Mouse (Mus musculus) limb, embryonic 11.5 days (tissue): ENCODE data around the gene Fam81b. TPM values are rescaled to one million over a fixed set of nuclear protein-coding genes. Genes with fewer than 3 reads are reported as not detected.

Experiments used
- ATAC-seq: fragments of 200-750 bp; cut with Nextera tagmentation; 2 replicates; pipeline ENCODE4 v1.8.0; 2017; ENCODE audit warnings: low read depth; ENCODE audit not compliant: insufficient number of reproducible peaks, low FRiP score, low TSS enrichment
- DNase-seq: peaks from one replicate; pipeline ENCODE4 v3.0.0-alpha.2; 2015; ENCODE audit warnings: low spot score
- H3K27ac ChIP-seq: fragments of 300-500 bp; sonication (generic); replicated peaks from 2 replicates; pipeline ENCODE4 v1.5.1; 2014; ENCODE audit warnings: low read depth, mild to moderate bottlenecking, low read length
- H3K27me3 ChIP-seq: fragments of 300-500 bp; sonication (generic); 2 replicates; pipeline ENCODE4 v1.6.1; 2014; ENCODE audit warnings: mild to moderate bottlenecking, low read length, mixed read lengths; ENCODE audit not compliant: control insufficient read depth, insufficient read depth
- H3K36me3 ChIP-seq: fragments of 300-500 bp; sonication (generic); 2 replicates; pipeline ENCODE4 v1.6.1; 2014; ENCODE audit warnings: mild to moderate bottlenecking, low read length, moderate library complexity, mixed read lengths; ENCODE audit not compliant: control insufficient read depth, insufficient read depth
- H3K4me1 ChIP-seq: fragments of 300-500 bp; sonication (generic); 2 replicates; pipeline ENCODE4 v1.6.1; 2014; ENCODE audit warnings: low read length, mixed read lengths; ENCODE audit not compliant: control insufficient read depth, insufficient read depth
- H3K4me2 ChIP-seq: fragments of 300-500 bp; sonication (generic); 2 replicates; pipeline ENCODE4 v1.6.1; 2014; ENCODE audit warnings: low read depth, mild to moderate bottlenecking, moderate library complexity; ENCODE audit not compliant: severe bottlenecking
- H3K4me3 ChIP-seq: fragments of 300-500 bp; sonication (generic); 2 replicates; pipeline ENCODE4 v1.5.1; 2014; ENCODE audit warnings: low read depth, low read length
- H3K9ac ChIP-seq: fragments of 300-500 bp; sonication (generic); 2 replicates; pipeline ENCODE4 v1.6.1; 2014; ENCODE audit warnings: mild to moderate bottlenecking, low read length
- H3K9me3 ChIP-seq: fragments of 300-500 bp; sonication (generic); 2 replicates; pipeline ENCODE4 v1.6.1; 2016; ENCODE audit warnings: low read length; ENCODE audit not compliant: control insufficient read depth
- WGBS: fragments of 180-500 bp; shearing (Covaris S2); extraction: QIAGEN DNeasy Blood & Tissue Kit; methylation state at CpG from one replicate; pipeline ENCODE4 v1.1.7; 2014; 5-methylcytosine and 5-hydroxymethylcytosine counted together
- polyA plus RNA-seq: library from polyadenylated mRNA; unstranded; fragments of >200 nt; fragmentation: Nextera tagmentation; extraction: Ambion mirVana; gene quantifications from 2 replicates; pipeline ENCODE4 v1.2.1, GENCODE M21; 2014

The Fam81b gene
- polyA plus RNA-seq, 1 experiment from 2014 or later, result not detected

- no peaks in the 10 kb centered on the region for H3K27me3 ChIP-seq
- H3K36me3 ChIP-seq, result no peaks in the 10 kb centered on the region
- no peaks in the 10 kb centered on the region for H3K4me1 ChIP-seq
- no peak overlapping the region for H3K27ac ChIP-seq
- no peak overlapping the region for H3K4me2 ChIP-seq
- ATAC-seq (no peak), DNase-seq (no peak)
- no peaks in the 10 kb centered on the region for H3K9me3 ChIP-seq
- 86% methylated on average over 2 of the region's 2 CpGs for WGBS
- no peak overlapping the region for H3K4me3 ChIP-seq
- no peak overlapping the region for H3K9ac ChIP-seq
Measured at GRCm38 (mm10) chr13:76302056-76302455, 2.8 kb downstream of the Fam81b start.

DNA sequence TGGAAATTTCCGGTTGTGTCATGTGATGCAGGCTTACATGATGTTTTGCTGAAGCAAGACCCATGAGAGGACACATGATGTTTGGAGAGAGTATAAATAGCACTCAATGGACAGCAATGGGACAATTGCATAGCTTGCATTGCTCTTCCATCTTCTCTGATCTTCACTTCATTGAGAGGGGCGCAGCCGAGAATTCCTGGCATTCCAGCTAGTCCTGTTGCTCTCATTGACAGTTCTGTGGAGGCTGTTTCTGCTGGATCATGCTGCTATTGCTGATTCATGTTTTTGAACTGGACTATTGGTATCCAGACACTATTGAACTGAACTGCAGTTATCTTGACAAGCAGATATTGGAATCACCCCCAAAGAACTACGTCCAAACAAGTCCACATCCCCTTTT lies 12.8 kb downstream of the Fam81b start:
- H3K4me3 ChIP-seq, result no peak overlapping the region
- no peak for DNase-seq

DNA sequence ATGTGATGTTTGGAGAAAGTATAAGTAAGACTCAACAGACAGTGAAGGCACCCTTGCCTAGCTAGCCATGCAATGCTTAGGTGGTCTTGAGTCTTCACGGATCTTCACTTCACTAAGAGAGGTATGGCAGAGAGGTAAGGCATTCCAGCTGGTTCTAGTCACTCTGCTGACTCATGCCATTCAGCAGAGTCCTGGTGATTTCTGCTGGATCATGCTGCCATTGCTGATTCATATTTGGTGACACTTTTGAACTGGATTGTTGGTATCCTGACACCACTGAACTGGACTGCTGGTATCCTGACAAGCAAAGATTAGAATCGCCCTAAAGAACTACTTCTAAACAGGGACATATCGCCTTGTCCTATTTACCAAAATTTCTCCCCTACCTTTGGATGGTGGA lies 20.3 kb downstream of the Fam81b start:
- 92% methylated on average over 3 of the region's 3 CpGs for WGBS
- Histone ChIP-seq H3K27me3 (no peaks in the 10 kb centered on the region), H3K4me2 (no peak overlapping the region), H3K36me3 (no peaks in the 10 kb centered on the region), H3K27ac (no peak overlapping the region), H3K4me3 (no peak overlapping the region), H3K4me1 (no peaks in the 10 kb centered on the region), H3K9ac (no peak overlapping the region), H3K9me3 (no peaks in the 10 kb centered on the region)
- DNase-seq, result no peak
- no peak for ATAC-seq

More for the DNA sequence above, 12.8 kb downstream of the Fam81b start:
- no peaks in the 10 kb centered on the region for H3K4me1 ChIP-seq
- no peaks in the 10 kb centered on the region for H3K27me3 ChIP-seq
- no peak for ATAC-seq
- H3K4me2 ChIP-seq, result no peak overlapping the region
- WGBS, result 84% methylated on average over 4 of the region's 4 CpGs
- H3K36me3 ChIP-seq, result no peaks in the 10 kb centered on the region
- no peaks in the 10 kb centered on the region for H3K9me3 ChIP-seq
- no peak overlapping the region for H3K27ac ChIP-seq
- no peak overlapping the region for H3K9ac ChIP-seq

DNA sequence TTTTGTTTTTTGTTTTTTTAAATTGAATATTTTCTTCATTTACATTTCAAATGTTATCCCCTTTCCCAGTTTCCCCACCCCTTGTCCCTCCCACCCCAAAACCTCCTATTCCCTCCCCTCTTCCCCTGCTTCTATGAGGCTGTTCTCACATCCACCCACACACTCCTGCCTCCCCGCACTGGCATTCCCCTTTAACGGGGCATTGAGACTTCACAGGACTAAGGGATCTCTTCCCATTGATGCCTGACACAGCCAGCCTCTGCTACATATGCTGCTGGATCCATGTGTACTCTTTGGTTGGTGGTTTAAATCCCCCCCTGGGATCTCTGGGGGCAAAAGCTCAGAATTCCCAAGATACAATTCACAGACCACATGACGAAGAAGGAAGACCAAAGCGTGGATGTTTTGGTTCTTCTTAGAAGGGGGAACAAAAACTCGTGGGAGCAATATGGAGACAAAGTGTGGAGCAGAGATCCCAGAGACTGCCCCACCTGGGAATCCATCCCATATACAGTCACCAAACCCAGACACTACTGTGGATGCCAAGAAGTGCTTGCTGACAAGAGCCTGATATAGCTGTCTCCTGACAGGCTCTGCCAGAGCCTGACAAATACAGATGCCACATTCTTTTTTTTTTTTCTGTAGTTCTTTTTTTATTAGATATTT lies 40.4 kb downstream of the Fam81b start:
- Histone ChIP-seq H3K27ac (no peak overlapping the region), H3K9me3 (no peaks in the 10 kb centered on the region), H3K4me1 (no peaks in the 10 kb centered on the region), H3K27me3 (no peaks in the 10 kb centered on the region), H3K36me3 (no peaks in the 10 kb centered on the region), H3K4me3 (no peak overlapping the region), H3K9ac (no peak overlapping the region), H3K4me2 (no peak overlapping the region)
- ATAC-seq (no peak), DNase-seq (no peak)
- 73% methylated on average over 5 of the region's 5 CpGs for WGBS

DNA sequence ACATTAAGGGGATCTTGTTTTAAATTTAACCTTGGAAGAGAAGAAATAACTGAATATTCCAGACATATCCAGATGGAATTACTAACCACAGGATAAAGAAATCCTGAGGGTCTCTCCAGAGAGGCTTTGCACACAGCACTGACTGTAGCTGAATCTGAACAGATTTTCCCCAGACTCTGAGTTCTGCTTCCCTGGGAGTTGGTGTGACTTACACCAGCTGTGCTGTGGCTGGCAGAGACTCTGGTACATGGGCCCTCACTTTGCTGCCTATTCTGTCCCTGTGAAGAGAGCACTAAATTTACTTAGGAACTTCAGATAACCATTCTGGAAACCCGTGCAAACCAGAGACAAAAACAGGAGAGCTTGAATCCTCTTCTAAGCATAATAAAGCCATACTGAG lies 46.1 kb downstream of the Fam81b start:
- no peak for DNase-seq
- ATAC-seq, result no peak
- H3K27me3 ChIP-seq, result no peaks in the 10 kb centered on the region
- H3K4me3 ChIP-seq, result no peak overlapping the region
- no peaks in the 10 kb centered on the region for H3K36me3 ChIP-seq
- 76% methylated on average over 1 of the region's 1 CpGs for whole genome bisulfite sequencing
- H3K4me2 ChIP-seq, result no peak overlapping the region
- no peak overlapping the region for H3K9ac ChIP-seq
- no peak overlapping the region for H3K27ac ChIP-seq
- H3K9me3 ChIP-seq, result no peaks in the 10 kb centered on the region
- no peaks in the 10 kb centered on the region for H3K4me1 ChIP-seq

DNA sequence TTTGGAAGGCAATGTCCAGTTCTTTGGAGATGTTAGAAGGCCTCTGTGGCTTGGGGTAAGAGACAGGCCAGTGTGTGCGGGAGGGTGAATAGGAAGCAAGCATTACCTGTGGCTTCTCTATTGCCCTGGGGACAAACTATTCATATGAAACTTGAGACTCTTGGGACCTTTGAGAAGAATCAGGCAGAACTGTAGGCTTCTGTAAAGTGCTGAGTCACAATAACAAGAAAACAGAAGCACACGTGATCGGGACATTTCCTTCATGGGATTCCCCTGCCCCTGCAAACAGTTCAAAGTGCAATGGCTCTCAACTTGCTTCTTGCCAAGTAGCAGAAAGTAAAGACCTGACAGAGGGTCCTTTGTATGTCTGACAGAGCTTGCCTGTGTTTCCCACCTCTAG lies 48.5 kb downstream of the Fam81b start:
- no peak overlapping the region for H3K4me3 ChIP-seq
- H3K36me3 ChIP-seq, result no peaks in the 10 kb centered on the region
- no peak overlapping the region for H3K4me2 ChIP-seq
- no peaks in the 10 kb centered on the region for H3K9me3 ChIP-seq
- ATAC-seq (no peak), DNase-seq (no peak)
- no peak overlapping the region for H3K27ac ChIP-seq
- no peak overlapping the region for H3K9ac ChIP-seq
- 82% methylated on average over 3 of the region's 3 CpGs for WGBS
- no peaks in the 10 kb centered on the region for H3K4me1 ChIP-seq
- no peaks in the 10 kb centered on the region for H3K27me3 ChIP-seq

GRCm38 (mm10) chr13:76250092-76250491 lies 54.8 kb downstream of the Fam81b start:
- H3K4me3 ChIP-seq, result no peak overlapping the region
- H3K27me3 ChIP-seq, result no peaks in the 10 kb centered on the region
- DNase-seq (no peak), ATAC-seq (peak; percentile 45; the same call in 1 of the 2 replicates)
- H3K9ac ChIP-seq, result no peak overlapping the region
- no peak overlapping the region for H3K27ac ChIP-seq
- H3K36me3 ChIP-seq, result no peaks in the 10 kb centered on the region
- no peaks in the 10 kb centered on the region for H3K4me1 ChIP-seq
- no peaks in the 10 kb centered on the region for H3K9me3 ChIP-seq
- no peak overlapping the region for H3K4me2 ChIP-seq
- WGBS, result 66% methylated on average over 7 of the region's 7 CpGs

- H3K27ac ChIP-seq, result no peak overlapping the region
- no peaks in the 10 kb centered on the region for H3K36me3 ChIP-seq
- no peaks in the 10 kb centered on the region for H3K4me1 ChIP-seq
- ATAC-seq, result no peak
- H3K4me2 ChIP-seq, result no peak overlapping the region
- H3K9ac ChIP-seq, result no peak overlapping the region
- no peaks in the 10 kb centered on the region for H3K9me3 ChIP-seq
- no peaks in the 10 kb centered on the region for H3K27me3 ChIP-seq
- no peak overlapping the region for H3K4me3 ChIP-seq
- WGBS, result 65% methylated on average over 1 of the region's 1 CpGs
- DNase-seq, result no peak
Measured at GRCm38 (mm10) chr13:76249066-76249465, 55.8 kb downstream of the Fam81b start.

- H3K36me3 ChIP-seq, result no peaks in the 10 kb centered on the region
- H3K4me3 ChIP-seq, result no peak overlapping the region
- no peaks in the 10 kb centered on the region for H3K9me3 ChIP-seq
- no peak overlapping the region for H3K27ac ChIP-seq
- ATAC-seq (no peak), DNase-seq (no peak)
- H3K4me2 ChIP-seq, result no peak overlapping the region
- H3K4me1 ChIP-seq, result no peaks in the 10 kb centered on the region
- 51% methylated on average over 2 of the region's 2 CpGs for WGBS
- H3K9ac ChIP-seq, result no peak overlapping the region
- no peaks in the 10 kb centered on the region for H3K27me3 ChIP-seq
Measured at GRCm38 (mm10) chr13:76215397-76215796, 89.5 kb downstream of the Fam81b start.
